Mouse (Mus musculus) stomach, postnatal 0 days (tissue): ENCODE data around the gene Sema3b. TPM values are rescaled to one million over a fixed set of nuclear protein-coding genes. Genes with fewer than 3 reads are reported as not detected.
A peak's percentile ranks its signal among the peaks of the same experiment; 100 is the strongest.

Source experiments
- ATAC-seq: fragments of 200-750 bp; cut with Nextera tagmentation; 2 replicates; pipeline ENCODE4 v1.8.0; 2017; ENCODE audit not compliant: low FRiP score, low TSS enrichment
- DNase-seq: peaks from one replicate; pipeline ENCODE4 v3.0.0-alpha.2; 2016; ENCODE audit warnings: low spot score
- H3K27ac ChIP-seq: fragments of 300-500 bp; sonication (generic); replicated peaks from 2 replicates; pipeline ENCODE4 v1.5.1; 2014; ENCODE audit warnings: mild to moderate bottlenecking, control low read depth
- H3K27me3 ChIP-seq: fragments of 300-500 bp; sonication (generic); 2 replicates; pipeline ENCODE4 v1.6.1; 2014; ENCODE audit warnings: low read length; ENCODE audit not compliant: control insufficient read depth, insufficient read depth
- H3K36me3 ChIP-seq: fragments of 300-500 bp; sonication (generic); 2 replicates; pipeline ENCODE4 v1.6.1; 2014; ENCODE audit warnings: low read length, mixed read lengths; ENCODE audit not compliant: control insufficient read depth, insufficient read depth
- H3K4me1 ChIP-seq: fragments of 300-500 bp; sonication (generic); replicated peaks from 2 replicates; pipeline ENCODE4 v1.6.1; 2014; ENCODE audit warnings: antibody characterized with exemption; ENCODE audit not compliant: control insufficient read depth, insufficient read depth
- H3K4me2 ChIP-seq: fragments of 300-500 bp; sonication (generic); replicated peaks from 2 replicates; pipeline ENCODE4 v1.6.1; 2014; ENCODE audit warnings: low read depth, mild to moderate bottlenecking, control low read depth, moderate library complexity
- H3K4me3 ChIP-seq: fragments of 300-500 bp; sonication (generic); 2 replicates; pipeline ENCODE4 v1.5.1; 2014; ENCODE audit warnings: low read depth, low read length, control low read depth
- H3K9ac ChIP-seq: fragments of 300-500 bp; sonication (generic); 2 replicates; pipeline ENCODE4 v1.6.1; 2014; ENCODE audit warnings: mild to moderate bottlenecking, low read length, control low read depth, mixed read lengths
- H3K9me3 ChIP-seq: fragments of 300-500 bp; sonication (generic); 2 replicates; pipeline ENCODE4 v1.6.1; 2016; ENCODE audit warnings: low read length; ENCODE audit not compliant: control insufficient read depth
- CTCF ChIP-seq: IDR thresholded peaks from 2 replicates; pipeline ENCODE4 v1.5.1; 2016; ENCODE audit warnings: antibody characterized with exemption, low read depth, mild to moderate bottlenecking, moderate library complexity
- EP300 ChIP-seq: optimal IDR thresholded peaks from 2 replicates; pipeline ENCODE3; 2016; ENCODE audit warnings: antibody characterized with exemption
- WGBS: fragments of 180-500 bp; shearing (Covaris S2); extraction: QIAGEN DNeasy Blood & Tissue Kit; methylation state at CpG from one replicate; pipeline ENCODE4 v1.1.7; 2014; 5-methylcytosine and 5-hydroxymethylcytosine counted together
- polyA plus RNA-seq: library from polyadenylated mRNA; unstranded; fragments of >200 nt; fragmentation: Nextera tagmentation; extraction: Ambion mirVana; gene quantifications from 2 replicates; pipeline ENCODE4 v1.2.1, GENCODE M21; 2015

The Sema3b gene
- polyA plus RNA-seq, 1 experiment from 2014 or later, result 16.3 TPM

DNA sequence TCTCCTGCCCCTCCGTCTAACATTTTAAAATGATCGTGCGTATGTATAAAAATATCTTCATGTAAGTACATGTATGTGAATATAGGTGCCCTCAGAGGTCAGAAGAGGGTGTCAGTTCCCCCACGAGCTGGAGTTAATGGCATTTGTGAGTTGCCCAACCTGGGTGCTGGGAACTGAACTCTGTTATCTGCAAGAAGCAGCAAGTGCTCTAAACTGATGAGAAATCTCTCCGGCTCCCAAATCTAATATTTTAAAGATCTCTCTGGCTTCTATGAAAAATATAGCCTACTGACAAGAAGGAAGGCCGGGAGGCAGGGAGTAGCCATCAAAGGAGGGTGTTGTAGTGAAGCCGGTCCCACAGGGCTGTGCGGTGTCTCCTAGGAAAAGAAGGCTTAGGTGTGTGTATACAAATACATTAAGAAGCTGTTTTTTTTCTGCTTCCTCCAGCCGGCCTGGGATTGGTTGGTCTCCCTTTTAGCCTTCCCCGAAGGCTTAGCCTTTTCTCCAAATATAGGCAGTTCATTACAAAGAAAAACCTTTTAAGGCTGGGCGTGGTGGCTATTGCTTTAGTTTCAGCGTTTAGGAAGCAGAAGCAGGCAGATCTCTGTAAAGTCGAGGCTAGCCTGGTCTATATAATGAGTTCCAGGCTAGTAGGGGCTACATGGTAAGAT, 34.6 kb upstream of the Sema3b start:
- H3K9me3 ChIP-seq, result no peaks in the 10 kb centered on the region
- no peak overlapping the region for H3K4me3 ChIP-seq
- no peaks in the 10 kb centered on the region for H3K4me1 ChIP-seq
- ATAC-seq (no peak), DNase-seq (no peak)
- no peaks in the 10 kb centered on the region for H3K36me3 ChIP-seq
- no peaks in the 10 kb centered on the region for H3K27me3 ChIP-seq
- H3K27ac ChIP-seq, result no peak overlapping the region
- no peak overlapping the region for H3K4me2 ChIP-seq
- TF ChIP-seq EP300 (no peak), CTCF (no peak)
- WGBS, result 91% methylated on average over 13 of the region's 13 CpGs
- no peak overlapping the region for H3K9ac ChIP-seq

DNA sequence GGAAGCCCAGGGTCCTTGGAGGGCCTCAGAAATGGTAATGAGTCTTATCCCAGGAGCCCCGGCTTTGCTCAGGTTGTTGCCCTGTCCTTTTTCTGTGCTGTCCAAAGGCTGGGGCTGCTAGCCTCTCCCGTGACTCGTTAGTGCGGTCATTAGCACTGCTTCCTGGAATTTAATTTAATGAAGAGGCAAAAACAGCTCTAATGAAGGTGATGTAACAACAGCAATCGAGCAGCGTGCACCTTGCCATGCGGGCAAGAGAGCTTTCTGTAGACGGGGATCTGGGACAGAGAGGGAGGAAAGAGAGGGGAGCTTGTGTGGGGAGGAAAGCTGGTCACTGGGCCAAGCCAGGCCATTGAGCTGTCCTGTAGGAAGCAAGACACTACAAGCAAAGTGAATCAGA, 32.6 kb upstream of the Sema3b start:
- ATAC-seq (no peak), DNase-seq (no peak)
- Histone ChIP-seq H3K4me1 (no peaks in the 10 kb centered on the region), H3K36me3 (no peaks in the 10 kb centered on the region), H3K27ac (no peak overlapping the region), H3K4me2 (no peak overlapping the region), H3K9me3 (no peaks in the 10 kb centered on the region), H3K9ac (no peak overlapping the region), H3K4me3 (no peak overlapping the region), H3K27me3 (no peaks in the 10 kb centered on the region)
- 69% methylated on average over 8 of the region's 8 CpGs for WGBS
- no peak for TF ChIP-seq CTCF
- TF ChIP-seq EP300, result no peak

DNA sequence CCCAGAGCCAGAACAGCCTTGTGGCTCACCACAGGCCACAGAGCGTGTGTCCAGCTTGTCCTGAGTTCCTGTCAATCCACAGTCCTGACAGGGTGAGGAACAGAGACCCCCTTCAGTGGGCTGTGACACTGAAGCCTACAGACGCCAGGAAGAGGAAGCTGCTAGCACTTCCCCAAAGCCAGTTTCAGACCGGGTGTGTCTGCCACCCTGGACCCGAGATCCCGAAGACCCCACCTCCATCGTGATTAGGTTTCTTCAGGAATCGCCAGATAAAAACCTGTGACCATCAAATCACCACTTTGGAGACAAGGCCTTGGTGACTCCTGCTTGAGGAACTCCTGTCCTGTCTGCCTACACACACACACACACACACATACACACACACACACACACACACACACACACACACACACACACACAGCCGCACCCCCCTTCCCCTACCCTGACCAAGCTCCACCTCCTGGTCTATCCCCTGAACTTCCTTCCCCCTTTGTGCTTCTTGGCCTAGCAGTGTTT, 31.3 kb upstream of the Sema3b start:
- 46% methylated on average over 7 of the region's 8 CpGs for WGBS
- H3K9ac ChIP-seq, result no peak overlapping the region
- no peaks in the 10 kb centered on the region for H3K27me3 ChIP-seq
- H3K36me3 ChIP-seq, result no peaks in the 10 kb centered on the region
- no peak overlapping the region; the same call in 1 of the 2 replicates for H3K27ac ChIP-seq
- TF ChIP-seq CTCF (0 out of 2 replicates have a peak, but pooled peaks have one; percentile 13), EP300 (no peak)
- no peak overlapping the region for H3K4me2 ChIP-seq
- no peaks in the 10 kb centered on the region for H3K4me1 ChIP-seq
- ATAC-seq (no peak), DNase-seq (no peak)
- H3K4me3 ChIP-seq, result no peak overlapping the region
- no peaks in the 10 kb centered on the region for H3K9me3 ChIP-seq

DNA sequence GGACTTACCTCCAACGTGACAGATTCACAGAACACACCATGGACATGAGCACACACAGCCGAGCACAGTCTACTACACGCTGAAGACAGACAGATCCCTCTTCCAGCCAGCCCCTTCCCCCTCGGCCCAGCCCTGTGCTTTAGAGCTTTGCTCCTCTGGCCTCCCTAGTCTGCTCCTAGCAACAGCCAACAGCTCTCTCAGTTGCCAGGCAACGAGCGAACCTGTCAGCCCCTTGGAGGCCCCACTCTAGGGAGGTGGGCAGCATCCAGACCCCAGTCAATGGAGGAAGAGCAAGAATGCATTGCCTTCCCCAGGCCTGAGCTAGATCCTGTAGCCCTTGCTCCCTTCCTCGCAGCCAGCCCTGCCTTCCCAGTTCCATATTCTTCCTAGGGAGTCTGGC, 28.0 kb upstream of the Sema3b start:
- no peak overlapping the region for H3K4me2 ChIP-seq
- H3K36me3 ChIP-seq, result no peaks in the 10 kb centered on the region
- 36% methylated on average over 7 of the region's 7 CpGs for WGBS
- peaks cover 8% of the 10 kb centered on the region for H3K4me1 ChIP-seq
- no peak overlapping the region for H3K4me3 ChIP-seq
- no peaks in the 10 kb centered on the region for H3K9me3 ChIP-seq
- ATAC-seq (no peak), DNase-seq (no peak)
- TF ChIP-seq CTCF, result no peak
- no peak for TF ChIP-seq EP300
- no peak overlapping the region for H3K27ac ChIP-seq
- H3K27me3 ChIP-seq, result no peaks in the 10 kb centered on the region
- no peak overlapping the region for H3K9ac ChIP-seq

DNA sequence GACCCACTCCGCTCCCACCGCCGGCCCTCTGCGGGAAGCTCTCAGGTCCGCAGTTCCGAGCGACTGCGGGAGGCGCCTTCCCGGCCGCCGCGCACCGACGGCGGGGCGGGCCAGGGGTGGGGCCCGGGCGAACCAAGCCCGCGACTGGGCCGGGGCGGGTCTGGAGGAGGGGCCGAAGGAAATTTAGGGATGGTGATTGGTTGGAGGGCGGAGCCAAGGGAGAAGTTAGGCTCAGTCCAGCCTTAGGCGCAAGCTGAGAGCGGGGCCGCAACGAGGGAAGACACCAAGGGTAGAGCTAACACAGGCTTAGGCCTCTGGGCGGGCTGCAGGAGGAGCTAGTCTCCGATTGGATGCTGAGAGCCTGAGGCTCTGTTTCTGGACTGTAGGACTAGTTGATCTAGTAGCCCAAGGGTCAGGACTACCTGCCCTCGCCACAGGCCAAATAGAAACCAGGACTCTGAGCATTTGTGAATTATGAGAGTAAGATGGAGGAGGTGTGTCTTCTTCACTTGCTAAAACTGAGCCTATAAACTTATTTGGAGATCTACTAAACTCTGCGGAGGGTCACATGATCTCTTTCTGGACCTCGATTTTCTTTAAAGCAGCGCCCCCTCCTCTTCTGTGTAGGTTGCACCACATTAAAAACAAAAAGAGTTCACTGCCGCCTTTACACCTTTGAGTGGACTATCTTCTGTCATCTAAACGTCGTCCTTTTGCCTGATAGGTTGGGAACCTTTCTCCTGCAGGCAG, 26.4 kb upstream of the Sema3b start, which contains the start of gene Gnai2:
Gnai2 (minus strand) TSS at position 89 of the 750 bp plus-strand sequence.
- H3K9ac ChIP-seq, result peak within 1 kb of the TSS; percentile 94
- no peaks in the 10 kb centered on the region for H3K9me3 ChIP-seq
- H3K4me3 ChIP-seq, result peak within 1 kb of the TSS; percentile 83
- ATAC-seq (peak; percentile 96), DNase-seq (peak; percentile 96)
- no peaks in the 10 kb centered on the region for H3K36me3 ChIP-seq
- H3K4me2 ChIP-seq, result peak within 1 kb of the TSS; percentile 99
- WGBS, result 3% methylated on average over 34 of the region's 38 CpGs
- H3K27ac ChIP-seq, result peak within 1 kb of the TSS; percentile 93
- TF ChIP-seq EP300 (no peak), CTCF (no peak; the same call in 1 of the 2 replicates)
- no peaks in the 10 kb centered on the region for H3K27me3 ChIP-seq
- H3K4me1 ChIP-seq, result peaks cover 10% of the 10 kb centered on the region
